Mouse (Mus musculus) kidney, embryonic 14.5 days (tissue): ENCODE data around the gene Cacng4. TPM values are rescaled to one million over a fixed set of nuclear protein-coding genes. Genes with fewer than 3 reads are reported as not detected.
A peak's percentile ranks its signal among the peaks of the same experiment; 100 is the strongest.

ENCODE experiments used
- ATAC-seq: fragments of 200-750 bp; cut with Nextera tagmentation; 2 replicates; pipeline ENCODE4 v1.8.0; 2017; ENCODE audit warnings: moderate number of reproducible peaks, mild to moderate bottlenecking, moderate TSS enrichment, moderate library complexity; ENCODE audit not compliant: low FRiP score, low TSS enrichment
- H3K27ac ChIP-seq: fragments of 300-500 bp; sonication (generic); 2 replicates; pipeline ENCODE4 v1.5.1; 2014; ENCODE audit warnings: low read depth, mild to moderate bottlenecking, low read length, moderate library complexity, mixed read lengths
- H3K27me3 ChIP-seq: fragments of 300-500 bp; sonication (generic); 2 replicates; pipeline ENCODE4 v1.6.1; 2014; ENCODE audit warnings: mild to moderate bottlenecking, low read length; ENCODE audit not compliant: control insufficient read depth, insufficient read depth
- H3K36me3 ChIP-seq: fragments of 300-500 bp; sonication (generic); 2 replicates; pipeline ENCODE4 v1.6.1; 2014; ENCODE audit warnings: low read length, mixed read lengths; ENCODE audit not compliant: control insufficient read depth, insufficient read depth
- H3K4me1 ChIP-seq: fragments of 300-500 bp; sonication (generic); 2 replicates; pipeline ENCODE4 v1.6.1; 2014; ENCODE audit warnings: low read length, mixed read lengths; ENCODE audit not compliant: control insufficient read depth, insufficient read depth
- H3K4me2 ChIP-seq: fragments of 300-500 bp; sonication (generic); replicated peaks from 2 replicates; pipeline ENCODE4 v1.6.1; 2014; ENCODE audit warnings: low read depth, mild to moderate bottlenecking, low read length
- H3K4me3 ChIP-seq: fragments of 300-500 bp; sonication (generic); 2 replicates; pipeline ENCODE4 v1.5.1; 2014; ENCODE audit warnings: mild to moderate bottlenecking, low read length
- H3K9ac ChIP-seq: fragments of 300-500 bp; sonication (generic); 2 replicates; pipeline ENCODE4 v1.6.1; 2014; ENCODE audit warnings: low read depth, mild to moderate bottlenecking, low read length, moderate library complexity
- H3K9me3 ChIP-seq: fragments of 300-500 bp; sonication (generic); 2 replicates; pipeline ENCODE4 v1.6.1; 2016; ENCODE audit warnings: low read length; ENCODE audit not compliant: control insufficient read depth
- WGBS: fragments of 180-500 bp; shearing (Covaris S2); extraction: QIAGEN DNeasy Blood & Tissue Kit; methylation state at CpG from one replicate; pipeline ENCODE4 v1.1.7; 2014; 5-methylcytosine and 5-hydroxymethylcytosine counted together
- polyA plus RNA-seq: library from polyadenylated mRNA; unstranded; fragments of >200 nt; fragmentation: Nextera tagmentation; extraction: Ambion mirVana; gene quantifications from 2 replicates; pipeline ENCODE4 v1.2.1, GENCODE M21; 2014

Cacng4 gene
- 3.7 and 5.2 TPM in 2 replicates for polyA plus RNA-seq

DNA sequence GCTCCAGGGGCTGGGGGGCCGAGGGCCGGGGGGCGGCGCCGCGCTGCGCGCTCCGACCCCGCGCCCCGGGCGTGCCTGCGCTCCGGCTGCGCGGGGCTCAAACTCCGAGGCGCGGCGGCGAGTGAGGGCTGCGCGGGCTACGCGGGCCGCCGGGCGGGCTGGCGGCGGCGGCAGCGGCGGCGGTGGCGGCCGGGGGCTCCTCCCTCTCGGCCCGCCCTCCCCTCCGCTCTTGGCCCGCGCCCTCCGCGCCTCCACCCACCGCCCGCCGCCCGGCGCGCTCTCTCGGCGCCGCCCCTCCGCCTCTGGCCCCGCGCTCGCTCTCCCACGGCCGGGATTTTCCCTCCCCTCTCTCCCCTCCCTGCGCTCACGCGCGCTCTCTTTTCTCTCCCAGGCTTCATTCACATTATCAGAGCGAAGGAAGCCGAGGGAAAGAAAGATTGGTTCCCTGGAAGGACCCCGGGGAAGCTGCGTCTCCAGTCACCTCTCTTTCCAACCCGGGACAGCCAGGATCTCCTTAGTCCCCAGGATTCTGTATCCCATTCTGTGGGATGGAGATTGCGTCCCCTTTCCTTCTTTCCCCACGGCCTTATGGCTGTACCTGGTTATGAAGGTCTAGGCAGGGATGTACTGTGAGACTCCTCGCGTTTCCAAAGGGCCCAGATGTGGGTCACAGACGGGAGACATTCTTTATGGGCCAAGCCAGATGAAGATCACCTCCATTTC, at the start of gene Cacng4:
Cacng4 (minus strand) TSS at position 11 of the 723 bp plus-strand sequence.
- H3K27ac ChIP-seq = peak within 1 kb of the TSS; percentile 17; the same call in 1 of the 2 replicates
- peak within 1 kb of the TSS; percentile 63 for H3K9ac ChIP-seq
- peaks cover 13% of the 10 kb centered on the region for H3K27me3 ChIP-seq
- H3K4me2 ChIP-seq = peak within 1 kb of the TSS; percentile 99
- no peaks in the 10 kb centered on the region for H3K9me3 ChIP-seq
- WGBS = 1% methylated on average over 28 of the region's 73 CpGs
- H3K36me3 ChIP-seq = no peaks in the 10 kb centered on the region
- peak within 1 kb of the TSS; percentile 67 for H3K4me3 ChIP-seq
- peak; percentile 29; the same call in 1 of the 2 replicates for ATAC-seq
- H3K4me1 ChIP-seq = peaks cover 25% of the 10 kb centered on the region

DNA sequence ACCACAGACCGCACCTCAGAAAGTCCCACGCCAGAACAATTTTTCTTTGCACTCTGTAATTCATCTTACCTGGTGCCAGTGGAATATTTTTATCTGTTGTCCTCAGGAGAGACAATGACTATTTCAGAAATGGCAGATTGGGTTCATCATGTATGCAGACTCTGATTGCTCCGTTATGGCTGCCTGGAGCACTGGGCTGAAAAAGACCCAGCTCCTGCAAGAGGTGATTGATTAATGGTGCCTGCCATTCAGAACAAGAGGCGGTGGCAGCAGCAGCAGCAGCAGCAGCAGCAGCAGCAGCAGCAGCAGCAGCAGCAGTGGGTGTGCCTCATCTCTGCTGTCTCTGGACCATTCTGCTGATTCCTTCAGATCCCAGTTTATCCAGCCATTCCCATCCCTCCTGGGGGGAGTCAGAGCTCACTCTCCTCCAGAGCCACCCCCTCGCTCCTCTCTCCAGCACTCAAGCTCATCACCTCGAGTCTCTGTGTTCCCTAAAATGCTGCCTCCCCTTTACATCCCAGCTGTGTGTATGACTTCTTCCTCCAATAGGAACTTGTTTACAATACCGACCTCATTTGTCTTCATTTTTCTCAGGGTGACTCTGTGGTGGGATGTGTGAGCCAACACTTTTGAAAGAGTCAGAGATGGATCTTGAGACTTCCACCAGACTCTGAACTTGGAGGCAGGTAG, 39.1 kb upstream of the Cacng4 start:
- H3K36me3 ChIP-seq = no peaks in the 10 kb centered on the region
- H3K4me2 ChIP-seq = no peak overlapping the region
- no peaks in the 10 kb centered on the region for H3K4me1 ChIP-seq
- no peaks in the 10 kb centered on the region for H3K9me3 ChIP-seq
- H3K27ac ChIP-seq = no peak overlapping the region
- H3K27me3 ChIP-seq = no peaks in the 10 kb centered on the region
- 55% methylated on average over 7 of the region's 7 CpGs for WGBS
- H3K4me3 ChIP-seq = no peak overlapping the region
- no peak overlapping the region for H3K9ac ChIP-seq
- ATAC-seq = no peak

DNA sequence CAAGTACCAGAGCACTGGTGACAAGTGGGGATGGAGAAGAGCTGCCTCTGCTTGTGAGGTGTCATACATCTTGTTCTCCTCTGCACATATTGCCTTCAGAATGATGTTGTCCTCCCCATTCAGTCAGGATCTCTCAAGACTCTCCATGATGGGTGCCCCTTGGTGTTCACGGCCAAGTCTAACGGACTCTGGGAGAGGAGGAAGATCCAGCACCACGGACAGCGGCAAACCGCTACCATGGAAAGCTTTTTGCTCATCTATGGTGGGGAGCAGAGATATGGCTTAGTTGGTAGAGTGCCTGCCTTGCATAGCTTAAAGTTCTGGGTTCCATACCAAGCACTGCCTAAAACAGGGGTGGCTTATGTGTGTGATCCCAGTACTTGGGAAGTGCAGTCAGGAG, 22.8 kb upstream of the Cacng4 start:
- H3K9ac ChIP-seq = no peak overlapping the region
- no peaks in the 10 kb centered on the region for H3K9me3 ChIP-seq
- no peak for ATAC-seq
- H3K27ac ChIP-seq = no peak overlapping the region
- no peaks in the 10 kb centered on the region for H3K4me1 ChIP-seq
- H3K4me2 ChIP-seq = no peak overlapping the region
- peaks cover 7% of the 10 kb centered on the region; the same call in 1 of the 2 replicates for H3K27me3 ChIP-seq
- no peak overlapping the region for H3K4me3 ChIP-seq
- WGBS = 21% methylated on average over 5 of the region's 5 CpGs
- no peaks in the 10 kb centered on the region for H3K36me3 ChIP-seq

DNA sequence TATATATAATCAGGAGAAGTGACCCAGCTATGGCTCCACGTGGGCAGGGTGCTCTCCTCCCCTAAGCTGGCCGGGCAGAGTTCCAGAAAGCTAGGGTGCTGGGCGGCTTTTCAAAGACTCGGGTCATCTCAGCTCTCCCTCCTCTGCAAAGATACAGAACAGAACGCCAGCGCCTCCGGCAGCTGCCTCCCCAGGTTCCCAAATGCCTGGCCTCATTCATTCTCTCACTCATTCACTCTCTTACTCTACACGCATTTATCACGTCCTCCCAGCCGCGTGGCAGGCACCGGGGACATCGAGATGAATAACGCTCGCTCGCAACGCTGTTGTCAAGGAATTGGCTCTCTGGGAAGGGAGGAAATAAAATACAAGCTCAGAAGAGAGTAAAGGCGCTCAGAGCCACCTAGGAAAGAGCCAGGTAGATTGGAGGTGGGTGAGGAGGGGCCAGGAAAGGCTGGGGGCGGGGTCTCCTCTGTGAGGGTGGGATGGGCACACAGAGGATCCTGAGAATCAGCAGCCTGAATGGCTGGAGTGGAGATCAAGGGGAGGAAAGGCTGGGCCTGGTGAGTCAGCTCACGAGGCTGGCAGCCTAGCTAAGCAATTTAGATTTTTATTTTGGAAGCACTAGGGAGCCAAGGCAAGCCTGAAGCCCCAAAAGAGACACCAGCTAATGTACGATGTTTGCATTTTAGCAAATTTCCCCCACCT, 18.7 kb upstream of the Cacng4 start:
- Histone ChIP-seq H3K27ac (no peak overlapping the region), H3K9ac (no peak overlapping the region), H3K9me3 (no peaks in the 10 kb centered on the region), H3K36me3 (no peaks in the 10 kb centered on the region), H3K4me2 (no peak overlapping the region), H3K4me1 (no peaks in the 10 kb centered on the region), H3K4me3 (no peak overlapping the region), H3K27me3 (peaks cover 13% of the 10 kb centered on the region; the same call in 1 of the 2 replicates)
- 14% methylated on average over 21 of the region's 21 CpGs for WGBS
- no peak for ATAC-seq

DNA sequence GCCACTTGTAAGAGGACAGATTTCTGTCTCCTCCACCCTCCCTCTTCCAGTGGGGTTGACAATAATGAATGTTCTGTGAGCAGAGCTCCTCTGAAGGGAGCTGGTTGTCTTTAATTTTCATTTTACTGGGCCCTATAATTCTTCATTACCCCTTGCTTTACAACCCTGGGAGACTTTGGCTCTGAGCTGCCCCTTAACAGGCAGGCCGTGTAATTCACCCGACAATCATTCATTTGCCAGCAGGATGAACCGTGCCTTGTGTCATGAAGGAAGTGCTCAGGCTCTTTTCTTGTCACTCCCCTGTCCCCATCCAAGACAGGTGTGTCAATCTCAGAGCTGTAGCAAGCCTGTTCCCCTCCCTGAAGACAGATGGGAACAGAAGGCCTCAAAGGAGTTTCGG, 18.1 kb upstream of the Cacng4 start:
- 22% methylated on average over 4 of the region's 4 CpGs for WGBS
- no peak for ATAC-seq

DNA sequence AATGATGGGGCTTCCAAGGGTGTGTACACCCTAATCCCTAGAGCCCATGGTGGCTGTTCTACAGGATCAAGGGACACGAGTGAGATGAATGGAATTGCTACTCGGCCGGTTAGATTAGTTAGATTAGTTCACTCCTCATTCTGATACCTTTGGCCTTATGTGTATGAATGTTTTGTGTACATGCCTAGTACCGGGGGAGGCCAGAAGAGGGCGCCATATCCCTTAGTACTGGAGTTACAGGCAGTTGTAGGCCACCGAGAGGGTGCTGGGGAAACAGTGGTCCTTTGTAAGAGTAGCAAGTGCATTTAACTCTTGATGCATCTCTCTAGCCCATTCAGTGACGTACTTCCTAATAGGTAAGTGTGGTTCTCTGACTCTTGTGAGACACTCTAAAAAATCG, 14.2 kb upstream of the Cacng4 start:
- Histone ChIP-seq H3K36me3 (no peaks in the 10 kb centered on the region), H3K9ac (no peak overlapping the region), H3K27me3 (peaks cover 8% of the 10 kb centered on the region; the same call in 1 of the 2 replicates), H3K4me2 (no peak overlapping the region), H3K27ac (no peak overlapping the region), H3K9me3 (no peaks in the 10 kb centered on the region), H3K4me3 (no peak overlapping the region), H3K4me1 (no peaks in the 10 kb centered on the region)
- ATAC-seq = no peak
- WGBS = 76% methylated on average over 8 of the region's 8 CpGs

More for the DNA sequence above, 18.1 kb upstream of the Cacng4 start:
- Histone ChIP-seq H3K9ac (no peak overlapping the region), H3K4me2 (no peak overlapping the region), H3K4me1 (no peaks in the 10 kb centered on the region), H3K4me3 (no peak overlapping the region), H3K27me3 (peaks cover 13% of the 10 kb centered on the region; the same call in 1 of the 2 replicates), H3K36me3 (no peaks in the 10 kb centered on the region), H3K9me3 (no peaks in the 10 kb centered on the region), H3K27ac (no peak overlapping the region)

DNA sequence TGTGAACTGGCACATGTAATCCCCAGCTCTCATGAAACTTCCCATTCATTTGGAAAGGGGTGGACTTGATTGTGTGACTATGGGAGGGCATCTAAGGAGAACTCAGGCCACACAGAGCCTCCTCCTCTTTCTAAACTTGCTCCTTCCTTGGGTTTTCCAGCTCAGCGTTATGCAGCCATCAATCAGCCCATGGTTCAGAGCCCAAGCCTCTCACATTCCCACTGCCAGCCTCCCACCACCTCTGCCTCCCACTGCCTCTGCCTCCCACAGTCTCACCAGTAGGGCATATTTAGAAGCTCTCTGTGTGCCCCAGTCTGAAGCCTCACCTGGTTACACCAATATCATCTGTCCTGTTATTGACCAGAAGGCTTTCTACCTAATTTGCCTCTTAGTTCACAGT, 11.7 kb upstream of the Cacng4 start:
- H3K4me3 ChIP-seq = no peak overlapping the region
- no peaks in the 10 kb centered on the region for H3K4me1 ChIP-seq
- H3K27ac ChIP-seq = no peak overlapping the region
- ATAC-seq = peak; percentile 89
- H3K36me3 ChIP-seq = no peaks in the 10 kb centered on the region
- no peak overlapping the region for H3K9ac ChIP-seq
- H3K4me2 ChIP-seq = no peak overlapping the region
- H3K9me3 ChIP-seq = no peaks in the 10 kb centered on the region
- H3K27me3 ChIP-seq = no peaks in the 10 kb centered on the region
- WGBS = 10% methylated on average over 1 of the region's 1 CpGs

DNA sequence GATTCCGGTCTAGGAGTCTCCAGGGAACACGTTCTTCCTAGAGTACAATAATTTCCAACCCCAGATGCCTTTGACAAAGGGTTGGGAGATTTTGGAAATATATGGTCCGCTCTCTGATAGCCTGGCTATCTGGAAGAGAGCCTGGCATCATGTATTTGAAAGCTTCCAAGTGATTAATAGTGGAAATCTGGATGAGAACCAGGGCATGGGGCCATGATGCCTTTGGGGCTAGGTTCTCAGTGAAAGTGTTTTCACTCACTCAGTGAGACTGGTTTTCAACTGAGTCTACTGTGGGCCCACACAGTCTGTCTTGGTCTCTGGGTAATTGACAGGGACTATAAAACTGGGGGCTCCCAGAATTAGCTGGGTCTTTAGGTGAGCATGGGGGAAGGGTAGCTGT, 7.6 kb upstream of the Cacng4 start:
- no peak overlapping the region for H3K9ac ChIP-seq
- no peaks in the 10 kb centered on the region for H3K9me3 ChIP-seq
- no peak overlapping the region for H3K27ac ChIP-seq
- 78% methylated on average over 3 of the region's 3 CpGs for WGBS
- no peak overlapping the region for H3K4me3 ChIP-seq
- ATAC-seq = no peak
- H3K4me2 ChIP-seq = no peak overlapping the region
- H3K36me3 ChIP-seq = no peaks in the 10 kb centered on the region
- H3K27me3 ChIP-seq = no peaks in the 10 kb centered on the region
- no peaks in the 10 kb centered on the region for H3K4me1 ChIP-seq
